Mouse (Mus musculus) heart, adult 18-20 months (tissue): ENCODE measurements around the gene Drg1. TPM values are rescaled to one million over a fixed set of nuclear protein-coding genes. Genes with fewer than 3 reads are reported as not detected.

Source experiments
- DNase-seq, 2 experiments: peaks; one replicate each; pipeline ENCODE4 v3.0.0; 2021 to 2022; ENCODE audit warnings: mixed read lengths in 1 of 2
- total RNA-seq, 2 experiments: library from RNA; stranded (reverse); gene quantifications; 2 replicates each; pipeline ENCODE4 v1.2.3; 2021

The Drg1 gene
- total RNA-seq, 2 experiments from 2014 or later, result 60.1 to 70.5 TPM

DNA sequence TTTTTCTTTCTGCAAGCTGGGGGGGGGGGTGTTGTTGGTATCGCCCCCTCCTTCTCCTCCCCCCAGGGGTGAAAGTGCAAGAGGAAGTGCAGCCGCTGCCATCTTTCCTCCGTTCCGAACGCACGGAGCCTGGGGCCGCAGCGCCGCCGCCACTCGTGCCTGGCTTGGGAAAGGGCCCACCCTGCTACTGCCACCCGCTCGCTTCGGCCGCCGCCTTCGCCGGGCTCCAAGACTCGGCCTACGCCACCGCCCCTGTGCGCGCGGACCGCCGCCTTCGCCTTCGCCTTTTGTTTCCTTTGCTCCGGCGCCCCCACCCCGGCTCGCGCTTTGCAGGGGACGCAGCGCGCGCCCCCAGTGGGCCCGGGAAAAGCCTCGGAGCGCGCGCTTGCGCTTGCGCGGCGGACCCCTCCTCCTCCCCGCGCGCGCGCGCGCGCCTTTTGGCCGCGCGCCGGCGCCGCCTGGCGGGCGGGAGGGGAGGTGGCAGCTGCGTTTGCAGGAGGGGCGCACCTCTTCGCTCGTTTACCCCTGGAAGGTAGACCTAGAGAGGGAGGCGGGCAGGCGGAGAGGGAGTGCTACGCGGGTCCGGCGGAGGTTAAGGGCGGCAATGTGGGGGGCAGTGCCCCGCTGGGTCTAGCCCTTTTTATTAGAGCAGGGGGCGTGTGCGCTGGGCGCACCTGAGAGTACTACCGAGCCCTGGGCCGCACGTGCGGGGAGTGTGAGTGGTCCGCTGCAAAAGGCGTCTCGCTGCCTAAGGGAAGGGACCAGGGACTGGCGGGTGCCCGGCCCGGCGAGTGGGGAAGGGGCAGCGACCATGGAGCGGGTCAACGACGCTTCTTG is 23.8 kb upstream of the Drg1 start:
- peak; percentile 87 to 88 for DNase-seq

DNA sequence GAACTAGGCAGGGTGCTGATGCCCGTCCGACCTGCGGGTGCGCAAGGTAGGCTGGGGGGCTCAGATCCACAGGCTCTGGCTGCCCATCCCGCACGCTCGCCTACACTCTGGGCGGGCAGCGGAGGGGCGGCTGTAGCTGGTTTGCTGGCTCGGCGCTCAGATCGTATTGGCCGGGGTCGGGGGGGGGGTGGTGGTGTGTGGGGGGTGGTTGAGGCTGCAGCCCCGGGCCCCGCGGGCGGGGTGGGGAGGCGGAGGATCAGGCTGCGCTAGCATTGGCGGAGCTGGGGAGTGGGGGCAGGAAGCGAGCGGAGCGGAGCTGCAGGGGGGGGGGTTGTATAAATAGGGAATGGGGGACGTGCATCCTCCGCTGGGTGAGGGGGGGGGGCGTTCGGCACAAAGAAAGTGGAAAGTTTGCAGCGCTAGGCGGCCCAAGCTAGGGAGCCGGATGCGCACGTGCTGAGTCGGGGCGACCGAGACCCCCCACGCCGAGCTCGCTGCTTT is 23.1 kb upstream of the Drg1 start:
- peak in 1 of 2 experiments; percentile 79 for DNase-seq

DNA sequence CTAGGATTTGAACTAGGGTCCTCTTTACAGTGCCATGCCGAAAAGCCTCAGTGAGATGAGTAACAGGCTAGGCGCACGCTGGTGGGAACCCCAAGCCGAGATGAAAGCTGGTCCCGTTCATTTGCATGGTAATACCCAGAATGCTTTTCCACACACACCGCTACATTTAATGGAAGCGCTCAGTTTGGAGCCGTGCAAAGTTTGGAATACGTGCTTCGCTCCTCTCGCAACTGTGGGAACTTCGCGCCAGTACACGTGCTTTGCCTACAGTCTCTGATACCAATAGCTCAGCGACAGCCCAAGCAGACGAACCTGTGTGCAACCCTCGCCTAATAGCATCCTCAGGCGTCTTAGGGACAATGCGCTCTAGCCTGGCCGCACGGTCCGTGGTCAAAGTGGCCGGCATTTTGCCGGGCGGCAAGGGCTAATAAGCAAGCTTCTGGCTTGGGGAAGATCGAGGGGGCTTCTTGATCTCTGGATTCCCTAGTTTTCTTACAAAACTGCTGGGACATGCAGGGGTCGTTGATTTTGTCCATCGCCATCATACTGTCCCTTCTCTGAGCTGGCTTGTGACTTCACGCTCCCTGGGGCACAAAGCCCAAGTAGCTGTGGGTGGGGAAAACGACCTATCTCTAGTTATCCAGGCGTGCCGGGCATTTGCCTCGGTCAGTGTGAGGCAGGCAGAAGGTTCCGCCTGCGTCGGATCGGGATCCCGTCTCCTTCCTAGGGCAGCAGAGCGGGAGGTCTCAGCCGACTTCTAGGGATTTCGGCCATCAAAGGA is 22.5 kb upstream of the Drg1 start, which contains the start of gene Patz1:
TSS of gene Patz1 (plus strand) at position 354 of the 781 bp plus-strand sequence.
- DNase-seq, result peak; percentile 53 to 72

DNA sequence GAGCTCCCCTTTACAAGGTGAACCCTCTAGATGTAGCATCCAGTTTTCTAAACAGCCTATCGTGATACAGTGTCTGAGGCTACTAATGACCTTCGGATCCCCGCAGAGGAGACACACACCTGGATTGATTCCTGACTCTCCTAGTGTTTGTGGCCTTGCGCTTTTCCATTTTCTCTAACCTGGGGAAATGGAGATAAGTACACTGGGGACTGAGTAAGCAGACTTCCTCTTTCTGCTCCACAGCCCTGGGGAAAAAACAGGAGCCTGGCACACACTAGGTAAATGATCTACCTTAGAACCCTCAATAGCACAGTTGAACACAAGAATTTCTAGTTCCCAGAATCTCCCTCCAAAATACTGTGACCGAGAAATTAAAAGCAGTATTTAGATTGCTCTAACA is 21.7 kb upstream of the Drg1 start:
- no peak for DNase-seq

DNA sequence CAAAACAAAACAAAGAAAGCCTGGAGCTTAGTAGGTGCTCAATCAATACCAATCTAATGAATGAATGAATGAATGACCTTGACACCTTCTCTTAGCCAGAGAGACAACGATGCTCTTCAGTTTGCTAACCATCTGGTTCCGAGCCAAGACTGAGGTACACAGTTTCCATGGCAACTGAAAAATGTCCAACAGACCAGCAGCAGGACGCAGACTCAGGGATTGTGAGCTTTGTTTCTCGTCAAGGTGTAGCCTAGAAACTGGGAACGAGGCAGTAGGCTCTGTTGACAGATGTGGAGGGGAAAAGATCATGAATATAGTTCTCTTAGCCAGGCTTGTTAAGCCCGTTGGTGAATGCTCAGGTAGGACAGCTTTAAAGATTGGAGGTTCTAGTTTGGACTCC is 20.9 kb upstream of the Drg1 start:
- no peak for DNase-seq

DNA sequence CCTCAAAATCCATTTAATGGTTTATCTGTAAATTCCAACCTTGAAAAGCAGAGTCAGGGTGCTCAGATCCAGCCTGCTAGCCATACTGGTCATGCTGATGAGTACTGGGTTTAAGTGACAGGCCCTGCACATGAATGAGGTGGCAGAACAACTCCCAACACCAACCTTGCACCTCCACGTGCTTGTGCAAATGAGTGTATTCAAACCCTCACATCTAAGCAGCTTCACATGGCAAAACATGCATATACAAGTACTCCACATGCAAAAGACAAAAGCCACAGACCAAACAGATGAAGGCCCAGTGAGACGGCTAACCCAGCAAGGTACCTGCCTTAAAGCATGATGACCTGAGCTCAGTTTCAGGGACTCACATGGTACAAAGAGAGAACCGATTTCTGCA is 19.7 kb upstream of the Drg1 start:
- DNase-seq, result no peak

DNA sequence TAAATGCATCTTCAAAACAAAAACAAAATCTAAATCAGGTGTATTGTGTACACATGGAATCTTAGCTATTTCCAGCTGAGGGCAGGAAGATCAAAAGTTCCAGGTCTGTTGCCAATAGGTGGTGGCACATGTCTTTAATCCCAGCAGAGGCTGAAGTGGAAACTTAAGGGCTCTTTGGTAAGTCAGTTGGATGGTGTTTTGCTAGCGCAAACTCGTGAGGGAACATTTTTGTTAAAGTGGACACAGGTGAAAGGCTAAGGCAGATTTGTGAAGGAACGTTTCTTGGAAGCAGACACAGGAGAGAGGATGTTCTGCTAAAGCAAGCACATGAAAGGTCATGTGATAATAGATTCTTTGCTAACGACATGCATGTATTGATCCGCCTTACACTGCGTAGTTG is 17.4 kb upstream of the Drg1 start:
- DNase-seq, result no peak

DNA sequence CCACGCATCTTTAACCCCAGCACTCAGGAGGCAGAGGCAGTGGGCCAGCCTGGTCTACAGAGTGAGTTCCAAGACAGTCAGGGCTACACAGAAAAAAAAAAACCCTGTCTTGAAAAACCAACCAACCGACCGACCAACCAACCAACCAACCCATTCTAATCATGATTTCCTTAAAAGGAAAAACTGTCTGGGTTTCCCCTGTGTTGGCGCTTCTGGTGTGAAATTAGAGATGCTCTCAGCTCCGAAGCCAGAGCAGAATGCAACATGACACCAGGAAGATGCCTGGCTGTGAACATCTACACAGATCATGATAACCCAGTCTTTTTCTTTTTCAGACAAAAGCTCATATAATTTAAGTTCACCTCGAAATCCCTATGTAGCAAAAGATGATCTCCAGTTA is 16.7 kb upstream of the Drg1 start:
- DNase-seq, result no peak

DNA sequence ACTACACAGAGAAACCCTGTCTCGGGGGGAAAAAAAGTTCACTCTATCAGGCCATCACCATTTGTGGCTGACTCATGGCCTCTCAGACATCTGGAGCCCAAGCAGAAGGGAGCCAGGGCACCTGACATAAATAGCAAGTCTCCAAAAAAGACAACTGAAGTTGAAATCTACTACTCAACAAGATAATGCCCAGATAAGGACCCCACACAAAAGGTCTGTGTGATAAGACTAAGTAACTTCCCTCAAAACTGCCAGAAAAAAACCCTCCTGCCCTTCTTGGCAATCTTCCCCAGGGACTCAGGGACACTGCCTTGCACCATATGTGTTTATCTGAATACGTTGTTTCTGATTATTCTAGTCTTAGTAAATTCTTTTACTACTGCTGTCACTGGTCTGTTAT is 13.5 kb upstream of the Drg1 start:
- no peak for DNase-seq

DNA sequence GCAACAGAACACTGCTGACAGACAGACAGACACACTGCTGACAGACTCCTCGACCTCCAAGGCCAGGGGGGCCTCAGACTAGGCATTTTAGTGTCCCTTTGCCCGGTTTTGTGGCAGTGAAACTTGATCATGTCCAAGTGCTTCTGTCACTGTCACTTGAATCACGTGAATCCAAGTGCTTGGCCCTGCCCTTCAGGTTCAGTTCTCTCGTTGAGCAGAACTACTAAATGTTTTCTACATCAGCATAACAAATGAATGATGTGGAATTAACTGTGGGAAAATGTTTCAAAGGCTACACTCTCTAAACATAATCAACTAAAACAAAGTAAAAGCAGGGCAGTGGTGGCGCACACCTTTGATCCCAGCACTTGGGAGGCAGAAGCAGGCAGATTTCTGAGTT is 12.1 kb upstream of the Drg1 start:
- no peak for DNase-seq

DNA sequence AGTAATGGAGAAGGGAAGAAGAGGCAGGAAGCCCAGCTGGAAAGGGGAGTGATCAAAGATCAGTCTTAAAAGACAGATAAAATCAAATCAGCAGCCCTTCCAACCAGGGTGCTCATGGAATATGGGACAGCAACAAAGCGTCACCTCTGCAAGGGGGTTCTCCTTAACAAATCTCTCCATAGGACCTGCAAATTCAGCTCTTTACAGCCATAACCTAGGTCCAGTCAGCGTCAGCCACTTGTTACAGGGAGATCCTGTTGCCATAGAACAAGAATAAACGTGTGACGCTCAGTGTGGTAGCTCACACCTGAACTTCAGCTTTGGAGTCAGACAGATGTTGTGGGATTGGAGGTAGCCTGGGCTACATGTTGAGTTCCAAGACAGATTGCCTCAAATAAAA is 3.0 kb upstream of the Drg1 start:
- no peak for DNase-seq

DNA sequence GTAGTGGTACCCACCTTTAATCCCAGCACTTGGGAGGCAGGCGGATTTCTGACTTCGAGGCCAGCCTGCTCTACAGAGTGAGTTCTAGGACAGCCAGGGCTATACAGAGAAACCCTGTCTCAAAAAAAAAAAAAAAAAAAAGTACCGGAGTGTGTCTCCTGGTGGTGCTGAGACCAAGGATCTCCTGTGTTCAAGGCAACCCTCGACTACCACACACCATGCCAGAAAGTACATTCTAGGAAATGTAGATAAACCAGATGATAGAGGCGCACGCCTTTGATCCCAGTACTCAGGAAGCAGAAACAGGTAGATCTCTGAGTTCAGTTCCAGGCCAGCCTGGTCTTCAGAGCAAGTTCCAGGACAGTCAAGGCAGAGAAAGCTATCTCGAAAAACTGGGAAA is 918 bp upstream of the Drg1 start:
- no peak for DNase-seq

DNA sequence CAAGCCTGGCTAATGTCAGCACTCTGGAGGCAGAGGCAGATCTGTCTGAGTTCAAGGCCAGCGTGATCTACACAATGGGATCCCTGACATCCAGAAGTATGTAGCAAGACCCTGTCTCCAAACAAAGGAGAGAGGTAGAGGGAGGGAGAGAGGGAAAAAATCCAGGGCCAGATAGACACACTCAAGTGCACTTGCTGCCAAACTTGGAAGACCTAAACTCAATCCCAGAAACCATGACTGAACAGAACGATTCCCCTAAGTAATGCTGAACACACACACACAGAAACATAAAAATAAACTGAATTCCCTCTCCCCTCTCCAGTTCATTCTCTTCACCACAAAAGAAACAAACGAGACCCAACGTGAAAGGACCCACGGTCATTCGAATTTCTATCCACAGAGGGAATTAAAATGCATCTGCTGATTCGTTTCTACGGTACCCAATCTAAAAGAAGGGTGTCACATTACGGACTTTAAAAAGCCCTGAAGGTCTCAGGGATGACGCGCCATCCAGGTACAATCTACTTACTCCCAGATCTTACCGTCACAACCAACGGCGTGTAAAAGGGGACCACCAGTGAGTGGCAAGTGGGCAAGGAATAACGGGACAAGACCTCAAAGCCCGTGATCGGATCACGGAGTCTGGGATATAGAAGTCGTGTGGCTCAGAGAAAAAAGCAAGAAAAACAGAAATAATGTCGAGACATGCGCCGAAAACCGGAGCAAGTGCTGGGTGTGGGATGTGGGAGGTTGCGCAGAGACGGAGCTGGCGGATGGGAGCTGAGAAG is 730 bp downstream of the Drg1 start:
- no peak for DNase-seq

DNA sequence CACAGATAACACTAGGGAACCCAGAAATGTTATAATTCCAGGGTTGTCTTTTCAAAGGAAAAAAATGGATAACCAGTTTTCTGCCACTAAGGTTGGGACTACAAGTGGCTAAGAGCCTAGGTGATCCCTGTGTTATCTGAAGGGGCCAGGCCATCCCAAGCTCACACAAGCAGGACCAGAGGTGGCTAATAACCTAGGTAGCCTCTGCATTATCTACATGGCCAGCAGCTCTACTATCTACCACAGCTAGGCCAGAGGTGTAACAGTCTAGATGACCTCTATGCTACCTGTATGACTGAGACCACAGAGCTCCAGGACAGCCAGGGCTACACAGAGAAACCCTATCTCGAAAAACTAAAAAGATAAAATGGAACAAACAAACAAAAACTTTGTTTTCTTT is 6.7 kb downstream of the Drg1 start:
- DNase-seq, result no peak

DNA sequence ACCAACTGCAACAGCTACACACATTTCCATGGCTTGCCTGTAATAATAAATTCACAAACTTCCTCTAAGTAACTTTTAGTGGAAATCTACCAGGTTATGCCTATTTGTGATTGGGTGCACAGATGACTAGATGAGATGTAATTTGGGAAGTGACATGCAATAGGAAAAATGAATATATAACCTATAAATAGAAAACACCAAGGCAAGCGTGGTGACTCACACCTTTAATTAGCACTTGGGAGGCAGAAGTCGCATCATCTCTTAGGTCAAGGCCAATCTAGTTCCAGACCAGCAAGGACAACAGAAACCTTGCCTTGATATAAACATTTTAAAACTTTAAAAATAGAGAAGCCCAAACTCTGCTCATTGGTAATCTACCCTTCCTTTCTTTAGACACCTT is 18.8 kb downstream of the Drg1 start:
- no peak for DNase-seq

DNA sequence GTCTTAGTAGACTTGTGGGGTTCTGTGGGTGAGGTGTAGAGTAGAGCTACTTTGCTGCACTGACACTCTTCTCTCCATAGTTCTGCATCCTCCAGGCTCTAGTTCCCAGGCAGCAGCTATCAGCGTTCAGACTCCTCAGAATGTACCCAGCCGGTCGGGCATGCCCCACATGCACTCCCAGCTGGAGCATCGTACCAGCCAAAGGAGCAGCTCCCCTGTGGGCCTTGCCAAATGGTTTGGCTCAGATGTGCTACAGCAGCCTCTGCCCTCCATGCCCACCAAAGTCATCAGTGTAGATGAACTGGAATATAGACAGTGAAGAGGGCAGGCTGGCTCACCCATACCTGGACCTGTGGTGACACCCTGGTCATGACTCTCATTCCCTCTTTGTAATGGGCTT is 22.4 kb downstream of the Drg1 start:
- no peak for DNase-seq

DNA sequence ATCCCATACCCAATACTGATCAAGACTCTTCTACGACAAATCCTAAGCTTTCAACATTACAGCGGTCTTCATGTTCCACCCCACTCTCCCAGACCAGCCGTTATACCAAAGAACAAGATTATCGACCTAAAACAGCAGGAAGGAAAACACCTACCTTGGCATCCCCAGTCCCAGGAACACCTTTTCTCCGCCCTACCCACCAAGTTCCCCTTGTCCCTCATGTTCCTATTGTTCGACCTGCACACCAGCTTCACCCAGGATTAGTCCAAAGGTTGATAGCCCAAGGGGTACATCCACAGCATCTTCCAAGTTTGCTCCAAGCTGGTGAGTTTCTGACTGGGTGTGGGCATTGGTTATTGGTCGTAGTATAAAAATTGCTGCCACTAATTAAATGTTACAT is 23.8 kb downstream of the Drg1 start:
- no peak for DNase-seq

DNA sequence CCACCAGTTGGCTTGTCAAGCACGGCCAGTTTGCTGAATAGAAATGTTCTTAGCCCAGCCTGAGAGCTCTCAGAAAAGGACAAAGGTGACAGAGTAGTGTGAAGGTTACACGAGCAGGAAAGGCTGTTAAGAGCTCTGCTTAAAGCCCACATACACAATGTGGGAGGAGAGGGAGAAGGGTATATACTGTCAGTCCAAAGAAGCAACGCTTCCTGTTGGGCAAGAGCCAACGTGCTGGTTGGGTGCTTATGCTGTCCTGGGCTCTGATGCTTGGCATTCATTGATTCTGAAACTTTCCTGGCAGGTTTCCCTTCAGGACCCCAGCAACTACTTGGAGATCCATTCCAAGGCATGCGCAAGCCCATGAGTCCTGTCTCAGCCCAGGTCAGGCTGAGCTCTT is 30.9 kb downstream of the Drg1 start:
- DNase-seq, result no peak

DNA sequence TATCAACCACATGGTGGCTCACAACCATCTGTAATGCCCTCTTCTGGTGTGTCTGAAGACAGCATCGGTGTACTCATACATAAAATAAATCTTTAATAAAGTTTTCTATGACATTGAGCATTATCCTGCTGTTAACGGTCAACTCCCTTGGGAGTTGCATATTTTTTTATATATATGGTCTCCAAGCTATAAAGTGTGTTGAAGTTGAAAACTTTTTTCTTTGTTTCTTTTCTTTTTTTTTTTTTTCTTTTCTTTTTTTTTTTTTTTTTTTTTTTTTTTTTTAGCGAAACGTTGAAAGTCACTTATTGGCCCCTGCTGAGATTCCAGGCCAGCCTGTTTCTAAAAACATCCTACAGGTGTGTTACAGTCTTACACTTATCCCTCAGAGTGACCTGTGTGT is 32.5 kb downstream of the Drg1 start:
- DNase-seq, result no peak

DNA sequence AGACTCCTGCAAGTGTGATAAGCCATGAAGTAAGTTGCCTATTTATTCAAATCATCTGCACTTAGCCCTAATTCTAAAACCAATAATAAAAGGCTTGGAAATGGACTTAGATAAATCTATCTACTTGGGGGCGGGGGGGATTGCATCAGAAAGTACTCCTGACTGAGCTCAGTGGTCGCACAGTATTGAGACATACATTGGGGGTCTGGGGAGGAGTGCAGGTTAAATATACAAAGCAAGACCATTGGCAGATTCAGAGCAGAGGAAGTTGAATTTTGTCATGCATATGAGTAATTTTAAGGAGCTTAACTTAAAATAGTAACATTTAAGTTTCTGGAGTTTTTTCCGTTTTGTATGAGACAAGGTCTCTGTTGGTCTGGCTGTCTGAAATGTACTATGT is 34.0 kb downstream of the Drg1 start:
- no peak for DNase-seq

DNA sequence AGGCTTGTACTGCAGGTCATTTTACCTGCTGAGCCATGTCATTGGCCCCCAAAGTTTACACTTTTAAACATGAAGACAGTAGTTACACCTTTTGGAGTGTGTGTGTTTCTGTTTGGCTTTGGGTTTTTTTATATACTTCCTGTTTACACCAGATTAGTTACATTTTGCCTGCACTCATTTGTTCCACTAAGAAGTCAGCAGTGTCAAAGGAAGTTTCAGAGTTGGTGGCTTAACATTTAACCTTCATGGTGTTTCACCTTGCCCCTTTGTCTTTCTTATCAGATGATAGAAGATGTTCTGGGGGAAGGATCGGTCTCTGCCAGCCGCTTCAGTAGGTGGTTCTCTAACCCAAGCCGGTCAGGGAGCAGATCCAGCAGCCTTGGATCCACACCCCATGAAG is 39.1 kb downstream of the Drg1 start:
- DNase-seq, result no peak

DNA sequence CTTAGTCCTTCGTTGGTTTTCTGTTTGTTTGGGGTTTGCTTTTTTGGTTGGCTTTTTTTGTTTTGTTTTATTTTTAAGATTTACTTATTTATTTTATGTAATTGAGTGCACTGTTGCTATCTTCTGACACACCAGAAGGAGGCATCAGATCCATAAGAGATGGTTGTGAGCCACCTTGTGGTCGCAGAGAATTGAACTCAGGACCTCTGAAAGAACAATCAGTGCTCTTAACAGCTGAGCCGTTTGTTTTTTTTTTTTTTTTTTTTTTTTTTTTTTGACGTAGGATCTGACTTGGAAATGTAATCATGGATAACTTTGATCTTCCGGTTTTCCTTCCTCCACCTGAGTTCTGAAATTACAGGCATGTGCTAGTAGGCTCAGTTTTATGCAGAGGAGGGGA is 43.1 kb downstream of the Drg1 start:
- no peak for DNase-seq

DNA sequence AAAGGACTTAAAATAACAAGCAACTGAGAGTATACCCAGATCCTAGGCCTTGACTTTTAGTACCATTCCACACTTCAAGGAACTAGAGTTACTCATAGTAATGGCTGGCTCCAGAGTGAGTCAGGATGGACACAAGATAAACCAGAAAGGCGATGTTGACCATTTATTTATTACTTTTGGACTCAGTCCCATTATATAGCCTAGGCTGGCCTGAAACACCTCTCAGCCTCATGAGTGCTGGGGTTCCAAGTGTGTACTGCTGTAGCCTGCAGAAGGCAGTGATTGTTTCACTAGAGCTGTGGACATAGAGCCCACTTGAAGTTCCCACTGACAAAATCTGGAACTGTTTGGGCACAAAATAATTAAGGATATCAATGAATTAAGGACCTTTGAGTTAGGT is 53.7 kb downstream of the Drg1 start:
- DNase-seq, result no peak
